Mouse (Mus musculus) regulatory T cell (primary cell): Measurements from ENCODE around the gene Cdk6.
"Not testable (repeated sequence)": the region's sequence is repeated elsewhere in the genome, so short reads cannot be mapped to it uniquely, and the experiment has no call there.

Source experiments
- in situ Hi-C: fragments of 300-600 bp; cut with MboI, MseI; formaldehyde crosslinking; loops from one replicate; pipeline ENCODE4 v1.15.1; 2025; ENCODE audit warnings: high pct_unique_total_duplicates

The Cdk6 gene

GRCm38 (mm10) chr5:3344081-3344631 lies 2.9 kb downstream of the Cdk6 start:
- in situ Hi-C loops = no loop called here

GRCm38 (mm10) chr5:3345540-3345939 lies 4.3 kb downstream of the Cdk6 start:
- in situ Hi-C loops = not testable (repeated sequence)

- in situ Hi-C loops = not testable (repeated sequence)
Observed at GRCm38 (mm10) chr5:3349393-3349792, 8.1 kb downstream of the Cdk6 start.

- in situ Hi-C loops = not testable (repeated sequence)
Observed at GRCm38 (mm10) chr5:3351836-3352235, 10.6 kb downstream of the Cdk6 start.

- in situ Hi-C loops = no loop called here
Observed at GRCm38 (mm10) chr5:3352314-3352713, 11.0 kb downstream of the Cdk6 start.

- in situ Hi-C loops = no loop called here
Observed at GRCm38 (mm10) chr5:3352827-3353226, 11.5 kb downstream of the Cdk6 start.

GRCm38 (mm10) chr5:3354307-3354706 lies 13.0 kb downstream of the Cdk6 start:
- in situ Hi-C loops = no loop called here

- in situ Hi-C loops = loop anchor here (5.0 kb wide), 1 partner anchor 142 kb away; no protein-coding TSS in a partner anchor
Observed at GRCm38 (mm10) chr5:3355032-3355536, 13.8 kb downstream of the Cdk6 start.

GRCm38 (mm10) chr5:3355560-3356260 lies 14.4 kb downstream of the Cdk6 start:
- in situ Hi-C loops = loop anchor here (5.0 kb wide), 1 partner anchor 142 kb away; no protein-coding TSS in a partner anchor

- in situ Hi-C loops = loop anchor here (5.0 kb wide), 1 partner anchor 141 kb away; no protein-coding TSS in a partner anchor
Observed at GRCm38 (mm10) chr5:3356261-3356778, 15.0 kb downstream of the Cdk6 start.

- in situ Hi-C loops = loop anchor here (5.0 kb wide), 1 partner anchor 140 kb away; no protein-coding TSS in a partner anchor
Observed at GRCm38 (mm10) chr5:3357496-3357895, 16.2 kb downstream of the Cdk6 start.

- in situ Hi-C loops = loop anchor here (5.0 kb wide), 1 partner anchor 138 kb away; no protein-coding TSS in a partner anchor
Observed at GRCm38 (mm10) chr5:3358687-3359520, 17.6 kb downstream of the Cdk6 start.

- in situ Hi-C loops = loop anchor here (5.0 kb wide), 1 partner anchor 137 kb away; no protein-coding TSS in a partner anchor
Observed at GRCm38 (mm10) chr5:3359914-3360313, 18.6 kb downstream of the Cdk6 start.

- in situ Hi-C loops = no loop called here
Observed at GRCm38 (mm10) chr5:3361252-3361651, 20.0 kb downstream of the Cdk6 start.

GRCm38 (mm10) chr5:3362111-3362510 lies 20.8 kb downstream of the Cdk6 start:
- in situ Hi-C loops = no loop called here

GRCm38 (mm10) chr5:3363036-3363983 lies 22.0 kb downstream of the Cdk6 start:
- in situ Hi-C loops = no loop called here

- in situ Hi-C loops = no loop called here
Observed at GRCm38 (mm10) chr5:3367045-3367444, 25.8 kb downstream of the Cdk6 start.

GRCm38 (mm10) chr5:3369317-3369716 lies 28.0 kb downstream of the Cdk6 start:
- in situ Hi-C loops = no loop called here

GRCm38 (mm10) chr5:3371212-3371611 lies 29.9 kb downstream of the Cdk6 start:
- in situ Hi-C loops = no loop called here

- in situ Hi-C loops = no loop called here
Observed at GRCm38 (mm10) chr5:3373170-3373569, 31.9 kb downstream of the Cdk6 start.

GRCm38 (mm10) chr5:3374763-3375162 lies 33.5 kb downstream of the Cdk6 start:
- in situ Hi-C loops = no loop called here
